Mouse (Mus musculus) heart, embryonic 14.5 days (tissue): ENCODE data around the gene Scin. TPM values are rescaled to one million over a fixed set of nuclear protein-coding genes. Genes with fewer than 3 reads are reported as not detected.

Experiments used
- ATAC-seq: fragments of 200-750 bp; cut with Nextera tagmentation; 2 replicates; pipeline ENCODE4 v1.8.0; 2017; ENCODE audit warnings: low read depth, moderate TSS enrichment; ENCODE audit not compliant: insufficient number of reproducible peaks, insufficient read depth, low FRiP score
- H3K27ac ChIP-seq, 2 experiments: fragments of 200-500 bp in 1 of 2; fragments of 300-500 bp in 1 of 2; sonication (generic) in 1 of 2; replicated peaks in 1 of 2; 2 replicates each; pipeline ENCODE4 v1.5.1; 2012 to 2014; ENCODE audit warnings: low read depth in 2 of 2, low read length in 2 of 2, control low read depth in 1 of 2, mild to moderate bottlenecking in 1 of 2, mixed read lengths in 1 of 2; ENCODE audit not compliant: control insufficient read depth in 1 of 2, insufficient read depth in 1 of 2
- H3K27me3 ChIP-seq: fragments of 300-500 bp; sonication (generic); 2 replicates; pipeline ENCODE4 v1.6.1; 2014; ENCODE audit warnings: mild to moderate bottlenecking, low read length, control low read depth; ENCODE audit not compliant: control insufficient read depth, insufficient read depth
- H3K36me3 ChIP-seq: fragments of 300-500 bp; sonication (generic); 2 replicates; pipeline ENCODE4 v1.6.1; 2014; ENCODE audit warnings: mild to moderate bottlenecking, control low read depth, low read length, mixed read lengths; ENCODE audit not compliant: control insufficient read depth, insufficient read depth
- H3K4me1 ChIP-seq, 2 experiments: fragments of 200-500 bp in 1 of 2; fragments of 300-500 bp in 1 of 2; sonication (generic) in 1 of 2; 2 replicates each; pipeline ENCODE4 v1.6.1; 2012 to 2014; ENCODE audit warnings: low read length in 2 of 2, control low read depth in 1 of 2, mixed read lengths in 1 of 2; ENCODE audit not compliant: control insufficient read depth in 2 of 2, insufficient read depth in 2 of 2
- H3K4me2 ChIP-seq: fragments of 300-500 bp; sonication (generic); 2 replicates; pipeline ENCODE4 v1.6.1; 2014; ENCODE audit warnings: mild to moderate bottlenecking, low read length
- H3K4me3 ChIP-seq, 2 experiments: fragments of 200-500 bp in 1 of 2; fragments of 300-500 bp in 1 of 2; sonication (generic) in 1 of 2; 2 replicates each; pipeline ENCODE4 v1.5.1; 2012 to 2014; ENCODE audit warnings: low read length in 2 of 2, mild to moderate bottlenecking in 2 of 2, control low read depth in 1 of 2, low read depth in 1 of 2, moderate library complexity in 1 of 2; ENCODE audit not compliant: control insufficient read depth in 1 of 2, insufficient read depth in 1 of 2
- H3K9ac ChIP-seq: fragments of 300-500 bp; sonication (generic); 2 replicates; pipeline ENCODE4 v1.6.1; 2014; ENCODE audit warnings: mild to moderate bottlenecking, low read length
- H3K9me3 ChIP-seq: fragments of 300-500 bp; sonication (generic); 2 replicates; pipeline ENCODE4 v1.6.1; 2016; ENCODE audit warnings: low read length, control low read depth; ENCODE audit not compliant: control insufficient read depth
- WGBS: fragments of 180-500 bp; shearing (Covaris S2); extraction: QIAGEN DNeasy Blood & Tissue Kit; methylation state at CpG from one replicate; pipeline ENCODE4 v1.1.7; 2014; 5-methylcytosine and 5-hydroxymethylcytosine counted together
- polyA plus RNA-seq: library from polyadenylated mRNA; unstranded; fragments of >200 nt; fragmentation: Nextera tagmentation; extraction: Ambion mirVana; gene quantifications from 2 replicates; pipeline ENCODE4 v1.2.1, GENCODE M21; 2014

Scin gene
- polyA plus RNA-seq, 1 experiment from 2014 or later = 4.4 TPM

- Histone ChIP-seq H3K9ac (no peak overlapping the region), H3K27me3 (no peaks in the 10 kb centered on the region), H3K9me3 (no peaks in the 10 kb centered on the region), H3K4me2 (no peak overlapping the region), H3K4me1 (peaks cover 0 to 3% of the 10 kb centered on the region in 2 experiments; a peak in 1 of 4 replicates), H3K27ac (no peak overlapping the region), H3K4me3 (no peak overlapping the region), H3K36me3 (no peaks in the 10 kb centered on the region)
- ATAC-seq = no peak
- WGBS = 88% methylated on average over 6 of the region's 6 CpGs
Measured at GRCm38 (mm10) chr12:40154188-40154587, 20.2 kb upstream of the Scin start.

- ATAC-seq = no peak
- H3K4me3 ChIP-seq = no peak overlapping the region
- WGBS = 45% methylated on average over 8 of the region's 8 CpGs
- H3K4me2 ChIP-seq = no peak overlapping the region
- peaks cover 0 to 3% of the 10 kb centered on the region in 2 experiments; a peak in 1 of 4 replicates for H3K4me1 ChIP-seq
- H3K27me3 ChIP-seq = no peaks in the 10 kb centered on the region
- H3K9me3 ChIP-seq = no peaks in the 10 kb centered on the region
- H3K36me3 ChIP-seq = no peaks in the 10 kb centered on the region
- H3K9ac ChIP-seq = no peak overlapping the region
- H3K27ac ChIP-seq = no peak overlapping the region
Measured at GRCm38 (mm10) chr12:40152353-40153069, 18.5 kb upstream of the Scin start.

- no peaks in the 10 kb centered on the region for H3K36me3 ChIP-seq
- H3K4me3 ChIP-seq = no peak overlapping the region
- 55% methylated on average over 4 of the region's 4 CpGs for WGBS
- H3K27me3 ChIP-seq = no peaks in the 10 kb centered on the region
- no peaks in the 10 kb centered on the region for H3K4me1 ChIP-seq
- no peak for ATAC-seq
- no peak overlapping the region for H3K4me2 ChIP-seq
- no peak overlapping the region for H3K9ac ChIP-seq
- no peak overlapping the region for H3K27ac ChIP-seq
- H3K9me3 ChIP-seq = no peaks in the 10 kb centered on the region
Measured at GRCm38 (mm10) chr12:40147319-40147718, 13.3 kb upstream of the Scin start.

GRCm38 (mm10) chr12:40146510-40146909 is 12.5 kb upstream of the Scin start:
- no peak for ATAC-seq
- Histone ChIP-seq H3K9ac (no peak overlapping the region), H3K4me2 (no peak overlapping the region), H3K27me3 (no peaks in the 10 kb centered on the region), H3K4me3 (no peak overlapping the region), H3K9me3 (no peaks in the 10 kb centered on the region), H3K4me1 (no peaks in the 10 kb centered on the region), H3K27ac (no peak overlapping the region), H3K36me3 (no peaks in the 10 kb centered on the region)
- 73% methylated on average over 5 of the region's 5 CpGs for WGBS

- WGBS = 71% methylated on average over 5 of the region's 5 CpGs
Measured at GRCm38 (mm10) chr12:40140706-40141105, 6.7 kb upstream of the Scin start.

GRCm38 (mm10) chr12:40139484-40140245 is 5.6 kb upstream of the Scin start:
- Histone ChIP-seq H3K4me2 (no peak overlapping the region), H3K4me3 (no peak overlapping the region), H3K4me1 (no peaks in the 10 kb centered on the region), H3K27me3 (no peaks in the 10 kb centered on the region), H3K36me3 (no peaks in the 10 kb centered on the region), H3K9me3 (peaks cover 4% of the 10 kb centered on the region; the same call in 1 of the 2 replicates), H3K9ac (no peak overlapping the region), H3K27ac (no peak overlapping the region)
- no peak for ATAC-seq
- WGBS = 80% methylated on average over 8 of the region's 8 CpGs

More at GRCm38 (mm10) chr12:40140706-40141105, 6.7 kb upstream of the Scin start:
- no peaks in the 10 kb centered on the region for H3K27me3 ChIP-seq
- H3K9ac ChIP-seq = no peak overlapping the region
- no peak overlapping the region for H3K27ac ChIP-seq
- no peaks in the 10 kb centered on the region for H3K4me1 ChIP-seq
- H3K36me3 ChIP-seq = no peaks in the 10 kb centered on the region
- H3K4me3 ChIP-seq = no peak overlapping the region
- H3K9me3 ChIP-seq = peaks cover 4% of the 10 kb centered on the region; the same call in 1 of the 2 replicates
- ATAC-seq = no peak
- no peak overlapping the region for H3K4me2 ChIP-seq

- no peak for ATAC-seq
- H3K4me1 ChIP-seq = peaks cover 3 to 6% of the 10 kb centered on the region in 2 experiments; a peak in 3 of 4 replicates
- WGBS = 45% methylated on average over 11 of the region's 11 CpGs
- peak overlapping the region; percentile 65; the same call in 1 of the 2 replicates for H3K9ac ChIP-seq
- H3K36me3 ChIP-seq = no peaks in the 10 kb centered on the region
- peaks cover 19% of the 10 kb centered on the region for H3K27me3 ChIP-seq
- H3K9me3 ChIP-seq = peaks cover 4% of the 10 kb centered on the region; the same call in 1 of the 2 replicates
- no peak overlapping the region for H3K27ac ChIP-seq
- peak overlapping the region; percentile 48 to 54 for H3K4me3 ChIP-seq
- H3K4me2 ChIP-seq = peak overlapping the region; percentile 96
Measured at GRCm38 (mm10) chr12:40134529-40134928, 501 bp upstream of the Scin start.
